Mouse (Mus musculus) C2C12 (cell line): Measurements from ENCODE around the gene Arid5b.

Experiments
- CEBPB ChIP-seq: IDR thresholded peaks from one replicate; pipeline ENCODE4 v1.6.1; 2011; ENCODE audit warnings: low read depth, mild to moderate bottlenecking, control low read depth, moderate library complexity
- CTCF ChIP-seq: IDR thresholded peaks from one replicate; pipeline ENCODE4 v1.5.1; 2011; ENCODE audit not compliant: control insufficient read depth, insufficient read depth, insufficient read length
- FOSL1 ChIP-seq: IDR thresholded peaks from one replicate; pipeline ENCODE4 v1.8.0; 2011; ENCODE audit warnings: mild to moderate bottlenecking, low read length; ENCODE audit not compliant: poor library complexity, insufficient read depth, severe bottlenecking
- MAX ChIP-seq: IDR thresholded peaks from one replicate; pipeline ENCODE4 v1.6.1; 2011; ENCODE audit warnings: mild to moderate bottlenecking, control low read depth
- MYOD1 ChIP-seq: IDR thresholded peaks from one replicate; pipeline ENCODE4 v1.6.1; 2011; ENCODE audit warnings: low read depth; ENCODE audit not compliant: control insufficient read depth, insufficient read length
- MYOG ChIP-seq: IDR thresholded peaks from one replicate; pipeline ENCODE4 v1.6.1; 2011; ENCODE audit not compliant: control insufficient read depth, insufficient read length; ENCODE audit errors: extremely low read depth
- USF1 ChIP-seq: IDR thresholded peaks from one replicate; pipeline ENCODE4 v1.6.1; 2011; ENCODE audit warnings: low read depth, mild to moderate bottlenecking, control low read depth, moderate library complexity

DNA sequence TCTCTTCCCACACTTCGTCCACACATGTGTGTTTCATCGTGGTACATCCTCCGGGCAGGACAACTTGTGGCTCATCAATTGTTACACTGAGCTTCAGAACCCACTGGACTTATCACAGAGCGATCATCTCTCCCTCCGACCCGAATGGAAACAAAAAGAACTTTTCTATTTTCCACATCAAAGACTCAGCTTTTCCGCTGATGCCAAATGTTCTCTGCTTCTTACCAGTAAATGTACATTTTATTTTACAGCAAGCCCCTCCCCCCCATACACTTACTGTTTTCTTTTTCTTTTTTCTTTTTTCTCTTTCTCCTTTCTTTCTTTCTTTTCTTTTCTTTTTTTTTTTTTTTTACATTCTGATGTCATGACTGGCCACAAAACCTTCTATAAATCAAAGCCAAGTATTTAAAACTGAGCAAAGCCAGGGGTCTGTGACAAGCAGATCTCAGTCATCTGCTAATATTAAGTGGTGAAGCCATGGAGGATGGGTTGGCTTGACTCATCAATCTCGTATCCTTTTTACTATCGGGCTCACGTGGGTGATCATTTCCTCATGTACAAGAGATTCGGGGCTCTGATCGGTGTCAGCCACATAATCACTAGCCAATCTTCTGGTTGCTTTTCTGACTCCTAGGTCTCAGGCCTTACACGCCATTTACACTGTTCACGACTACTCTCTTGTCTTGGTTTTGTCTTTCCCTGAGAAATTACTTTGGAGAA, 124.3 kb downstream of the Arid5b start:
- no peak for TF ChIP-seq MYOD1
- TF ChIP-seq CTCF = no peak
- TF ChIP-seq USF1 = no peak
- no peak for TF ChIP-seq MYOG
- TF ChIP-seq CEBPB = no peak
- no peak for TF ChIP-seq MAX
- TF ChIP-seq FOSL1 = no peak
